Mouse (Mus musculus): ENCODE measurements around the gene Mmp24.
A peak's percentile ranks its signal among the peaks of the same experiment; 100 is the strongest.
"Not testable (repeated sequence)": the region's sequence is repeated elsewhere in the genome, so short reads cannot be mapped to it uniquely, and the experiment has no call there.

Mmp24 gene

DNA sequence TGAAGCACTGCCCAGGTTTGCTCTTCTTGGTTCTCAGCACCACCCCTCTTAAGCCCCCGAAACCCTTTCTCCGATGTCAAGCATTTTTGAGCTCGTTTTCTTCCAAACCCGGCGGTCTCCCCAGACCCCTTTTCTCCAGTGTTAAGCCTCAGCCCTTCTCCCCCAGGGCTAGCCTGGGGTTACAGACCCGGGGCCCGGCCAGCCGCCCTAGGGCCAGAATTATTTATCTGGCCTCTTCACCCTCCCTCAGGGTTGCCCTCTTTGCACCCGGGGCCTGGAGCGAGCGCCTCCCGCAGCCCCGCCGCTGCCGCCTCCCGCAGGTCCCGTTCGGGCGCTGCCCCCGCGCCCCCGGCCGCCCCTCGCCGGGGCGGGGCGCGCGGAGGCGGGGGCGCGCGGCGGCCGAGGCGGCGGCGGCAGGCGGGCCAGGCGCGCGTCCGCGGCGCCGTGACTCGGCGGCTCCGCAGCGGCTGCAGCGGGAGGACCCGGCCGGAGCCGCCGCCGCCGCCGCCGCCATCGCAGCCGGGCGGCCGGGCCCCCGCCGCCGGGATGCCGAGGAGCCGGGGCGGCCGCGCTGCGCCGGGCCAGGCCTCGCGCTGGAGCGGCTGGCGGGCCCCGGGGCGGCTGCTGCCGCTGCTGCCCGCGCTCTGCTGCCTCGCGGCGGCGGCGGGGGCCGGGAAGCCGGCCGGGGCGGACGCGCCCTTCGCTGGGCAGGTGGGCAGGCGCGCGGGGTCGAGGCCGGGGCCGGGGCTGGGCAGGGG lies at the start of gene Mmp24:
Mmp24 (plus strand) TSS at position 416 of the 758 bp plus-strand sequence.
- no peak for DNase-seq

- DNase-seq = no peak
Measured at GRCm38 (mm10) chr2:155726302-155726701, 48.8 kb upstream of the Mmp24 start.

DNA sequence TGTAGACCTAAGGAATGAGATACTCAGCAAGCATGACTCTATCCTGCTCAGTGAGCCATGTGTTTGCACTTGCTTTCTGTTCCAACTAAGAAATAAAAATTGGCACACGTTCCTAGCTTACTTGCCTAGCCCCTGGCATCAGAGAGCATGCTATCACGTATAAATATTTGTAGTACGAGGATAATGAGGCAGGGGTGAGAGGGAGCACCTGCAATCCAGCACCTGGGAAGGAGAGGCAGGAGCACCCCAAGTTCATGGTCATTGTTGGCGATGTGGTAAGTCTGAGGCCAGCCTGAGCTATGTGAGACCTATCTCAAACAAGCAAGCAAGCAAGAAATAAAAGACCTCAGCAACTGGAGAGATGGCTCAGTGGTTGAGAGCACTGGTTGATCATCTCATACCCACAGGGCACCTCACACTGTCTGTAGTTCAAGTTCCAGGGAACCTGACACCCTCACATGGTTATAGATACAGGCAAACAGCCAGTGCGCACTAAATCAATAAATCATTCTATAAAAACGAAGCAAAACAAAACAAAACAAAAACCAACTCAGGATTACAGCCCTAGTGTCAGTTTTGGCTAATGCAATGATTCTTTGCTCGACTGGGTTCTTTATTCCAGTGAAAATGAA lies 47.3 kb upstream of the Mmp24 start:
- no peak for DNase-seq

DNA sequence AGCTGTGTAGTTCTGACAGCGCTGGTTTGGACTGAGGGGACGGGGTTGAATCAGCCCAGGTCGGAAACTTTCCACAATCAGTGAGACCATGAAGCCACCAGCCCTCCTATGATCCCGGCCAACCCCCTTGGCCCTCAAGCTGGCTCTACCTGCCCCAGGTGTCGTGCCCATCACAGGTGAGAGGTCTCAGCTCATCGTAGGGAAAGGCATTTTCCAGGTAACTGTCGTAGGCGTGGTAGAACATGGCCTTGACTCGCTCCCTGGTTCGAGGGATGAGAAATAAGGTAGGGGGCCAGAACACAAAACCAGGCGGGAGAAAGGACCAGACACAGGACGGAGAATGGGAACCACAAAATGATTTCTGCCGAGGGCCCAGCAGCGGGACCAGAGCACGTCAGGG lies 46.4 kb upstream of the Mmp24 start:
- no peak for DNase-seq

DNA sequence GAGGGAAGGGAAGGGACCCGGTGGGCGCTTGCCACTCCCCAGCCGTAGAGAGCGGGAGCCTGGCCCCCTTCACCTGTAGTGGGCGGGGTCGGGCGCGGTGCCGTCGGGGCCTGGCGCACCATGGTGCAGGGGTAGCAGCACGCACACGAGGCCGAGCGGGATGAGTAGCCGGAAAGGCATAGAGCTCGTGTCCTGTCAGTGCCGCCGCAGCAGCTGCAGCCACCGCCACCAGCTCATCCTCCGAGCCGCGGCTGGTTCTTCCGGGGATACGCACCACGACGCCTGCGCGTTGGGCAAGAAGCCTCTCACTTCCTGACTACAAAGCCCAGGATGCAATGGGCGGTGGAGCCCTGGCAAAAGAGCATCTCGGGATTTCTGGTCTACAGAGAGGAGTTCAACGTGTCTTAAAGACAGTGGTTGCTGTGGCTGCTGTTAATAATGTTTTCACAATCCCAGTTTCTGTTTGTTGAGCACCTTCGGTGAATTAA lies 45.9 kb upstream of the Mmp24 start, which contains the start of gene Edem2:
Edem2 (minus strand) TSS at position 318 of the 488 bp plus-strand sequence.
- peak; percentile 94 for DNase-seq

DNA sequence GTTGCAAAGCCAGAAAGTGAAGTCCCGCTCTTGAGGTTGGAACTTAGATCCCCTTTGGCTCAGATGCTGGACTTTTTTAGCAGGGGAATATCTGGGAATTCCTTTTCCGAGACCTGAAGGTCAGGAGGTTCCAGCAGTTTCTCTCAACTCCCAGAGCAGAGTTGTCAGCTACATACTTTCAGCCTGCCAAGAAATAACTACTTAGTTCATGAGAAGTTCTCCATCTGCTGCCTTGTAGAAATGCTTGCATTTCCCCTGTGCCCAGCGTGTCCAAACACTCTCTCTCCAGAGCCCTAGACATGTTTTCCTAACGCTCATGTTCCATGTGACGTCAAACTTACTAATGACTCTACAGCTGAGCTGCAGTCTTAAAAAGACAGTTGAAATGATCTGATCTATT lies 40.1 kb upstream of the Mmp24 start:
- DNase-seq = no peak

DNA sequence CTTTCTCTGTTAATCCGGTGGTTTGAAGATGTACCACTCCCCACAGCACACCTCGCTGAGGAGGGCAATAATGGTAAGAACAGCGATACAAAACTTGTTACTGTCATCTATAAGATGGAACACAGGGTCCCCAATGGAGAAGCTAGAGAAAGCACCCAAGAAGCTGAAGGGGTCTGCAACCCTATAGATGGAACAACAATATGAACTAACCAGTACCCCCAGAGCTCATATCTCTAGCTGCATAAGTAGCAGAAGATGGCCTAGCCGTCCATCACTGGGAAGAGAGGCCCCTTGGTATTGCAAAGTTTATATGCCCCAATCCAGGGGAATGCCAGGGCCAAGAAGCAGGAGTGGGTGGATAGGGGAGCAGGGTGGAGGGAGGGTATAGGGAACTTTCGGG lies 39.4 kb upstream of the Mmp24 start, which contains the start of gene Gm17581:
Gm17581 (minus strand) TSS at position 101 of the 400 bp plus-strand sequence.
- not testable (repeated sequence) for DNase-seq

DNA sequence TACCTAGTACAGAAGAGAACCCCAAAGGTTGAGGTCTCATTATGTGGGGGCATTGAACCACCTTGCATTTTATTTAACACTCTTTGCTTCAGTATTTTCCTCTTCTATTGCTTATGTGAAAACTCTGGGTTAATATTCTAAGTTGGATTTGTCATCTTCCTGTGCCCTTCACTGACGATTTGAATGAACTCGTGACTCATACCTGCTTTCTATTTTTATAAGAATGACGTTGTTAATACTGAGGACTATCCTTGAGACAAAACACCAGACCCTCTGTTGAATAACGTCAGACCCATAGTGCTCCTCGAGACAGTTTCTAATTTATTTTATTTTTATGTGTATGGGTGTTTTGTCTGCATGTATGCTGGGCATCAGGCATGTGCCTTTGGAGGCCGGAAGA lies 38.2 kb upstream of the Mmp24 start:
- DNase-seq = no peak

GRCm38 (mm10) chr2:155737803-155738202 lies 37.3 kb upstream of the Mmp24 start:
- no peak for DNase-seq

GRCm38 (mm10) chr2:155742211-155742610 lies 32.9 kb upstream of the Mmp24 start:
- no peak for DNase-seq

GRCm38 (mm10) chr2:155742931-155743337 lies 32.2 kb upstream of the Mmp24 start:
- no peak for DNase-seq

DNA sequence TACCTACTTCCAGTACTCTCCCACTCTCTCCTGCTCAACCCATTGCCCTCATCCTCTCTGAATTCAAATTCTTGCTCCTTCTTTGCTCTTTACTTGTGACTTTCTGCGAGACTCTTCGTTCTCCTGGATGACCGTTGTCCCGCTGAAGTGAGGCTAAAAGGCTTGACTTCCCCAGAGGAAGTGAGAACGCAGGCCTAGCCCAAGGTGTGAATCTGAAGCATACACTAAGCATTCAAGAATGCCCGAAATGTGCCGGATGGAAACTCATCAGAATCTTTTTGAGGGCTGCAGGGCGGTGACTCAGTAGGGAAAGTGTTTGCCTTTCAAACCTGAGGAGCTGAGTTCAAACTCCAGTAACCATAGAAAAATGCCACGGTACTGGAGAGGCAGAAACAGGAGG lies 31.8 kb upstream of the Mmp24 start:
- no peak for DNase-seq

GRCm38 (mm10) chr2:155745487-155745886 lies 29.7 kb upstream of the Mmp24 start:
- DNase-seq = no peak

- DNase-seq = no peak
Measured at GRCm38 (mm10) chr2:155749394-155749793, 25.7 kb upstream of the Mmp24 start.

- DNase-seq = no peak
Measured at GRCm38 (mm10) chr2:155751014-155751786, 23.9 kb upstream of the Mmp24 start, which contains the start of gene Procr. Gene Procr (plus strand): TSS chr2:155751117.

DNA sequence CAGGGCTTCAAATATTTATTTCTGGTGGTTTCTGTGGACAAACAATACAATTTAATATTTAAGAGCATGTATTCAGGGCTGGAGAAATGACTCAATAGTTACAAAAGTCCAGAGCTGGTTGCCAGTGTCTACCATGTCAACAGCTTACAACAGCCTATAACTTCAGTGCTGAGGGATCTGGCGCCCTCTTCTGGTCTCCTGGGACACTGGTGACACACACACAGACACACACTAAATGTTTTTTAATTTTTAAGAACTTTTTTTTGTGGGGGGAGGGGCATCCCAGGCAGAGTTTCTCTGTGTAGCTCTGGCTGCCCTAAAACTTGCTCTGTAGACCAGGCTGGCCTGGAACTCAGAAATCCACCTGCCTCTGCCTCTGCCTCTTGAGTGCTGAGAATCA lies 19.4 kb upstream of the Mmp24 start:
- peak; percentile 60 for DNase-seq

GRCm38 (mm10) chr2:155756855-155757566 lies 18.1 kb upstream of the Mmp24 start:
- DNase-seq = no peak

- peak; percentile 75 for DNase-seq
Measured at GRCm38 (mm10) chr2:155764679-155765418, 10.3 kb upstream of the Mmp24 start.

- no peak for DNase-seq
Measured at GRCm38 (mm10) chr2:155773664-155774063, 1.5 kb upstream of the Mmp24 start.

GRCm38 (mm10) chr2:155774261-155774926 lies 748 bp upstream of the Mmp24 start:
- DNase-seq = no peak

DNA sequence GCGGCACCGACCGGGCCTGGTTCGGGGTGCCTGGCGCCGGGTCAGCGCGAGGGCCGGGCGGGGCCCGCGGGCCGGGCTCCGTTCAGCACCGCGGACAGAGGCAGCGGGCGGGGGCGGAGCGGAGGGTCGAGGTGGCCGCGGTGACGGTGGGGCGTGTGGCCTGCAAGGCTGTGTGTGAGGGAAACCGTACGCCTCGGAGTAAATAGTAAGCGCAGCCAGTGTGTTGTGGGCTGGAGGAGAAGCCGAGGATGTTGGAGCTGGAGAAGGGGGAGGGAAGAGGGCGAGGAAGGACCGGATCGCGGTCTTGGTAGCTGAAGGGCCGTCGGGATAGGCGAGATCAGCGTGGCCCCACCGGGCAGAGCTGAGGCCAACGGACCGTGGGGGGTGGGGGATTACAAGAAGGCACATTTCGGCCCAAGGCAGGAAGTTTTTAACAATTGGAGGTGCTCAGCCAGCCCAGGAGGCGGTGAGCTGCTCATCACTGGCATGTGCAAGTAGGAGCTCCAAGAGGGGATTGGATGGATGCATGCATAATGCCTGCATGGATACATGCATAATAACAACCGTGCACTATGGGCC lies 632 bp downstream of the Mmp24 start:
- DNase-seq = peak; percentile 31
